Mouse (Mus musculus) liver, embryonic 11.5 days (tissue): ENCODE results near the gene Slc35f2. TPM values are rescaled to one million over a fixed set of nuclear protein-coding genes. Genes with fewer than 3 reads are reported as not detected.

Source experiments
- polyA plus RNA-seq: library from polyadenylated mRNA; unstranded; fragments of >200 nt; fragmentation: Nextera tagmentation; extraction: Ambion mirVana; gene quantifications from 2 replicates; pipeline ENCODE4 v1.2.1, GENCODE M21; 2014

Gene Slc35f2
- polyA plus RNA-seq, 1 experiment from 2014 or later, result 0.92 TPM

Other genes starting within 250 kb of the Slc35f2 start
- 11.6 and 11.7 TPM in 2 replicates for gene Atm, start 234.8 kb upstream of the Slc35f2 start, polyA plus RNA-seq
- gene Npat, start 234.5 kb upstream of the Slc35f2 start, polyA plus RNA-seq, result 19.9 and 20.7 TPM in 2 replicates
- gene Acat1, start 161.2 kb upstream of the Slc35f2 start, polyA plus RNA-seq, result 63.3 and 71.8 TPM in 2 replicates
- gene Cul5, start 101.5 kb upstream of the Slc35f2 start, polyA plus RNA-seq, result 28.3 and 29.8 TPM in 2 replicates
- 0.60 and 0.92 TPM in 2 replicates for gene Rab39, start 65.3 kb upstream of the Slc35f2 start, polyA plus RNA-seq
- gene Sln, start 78.6 kb downstream of the Slc35f2 start, polyA plus RNA-seq, result 0.40 and 0.45 TPM in 2 replicates
- 0.07 TPM in 1 of 2 replicates, not detected in the other for gene Elmod1, start 203.8 kb downstream of the Slc35f2 start, polyA plus RNA-seq